Mouse (Mus musculus) limb, embryonic 11.5 days (tissue): ENCODE measurements around the gene Ccl28. TPM values are rescaled to one million over a fixed set of nuclear protein-coding genes. Genes with fewer than 3 reads are reported as not detected.
A peak's percentile ranks its signal among the peaks of the same experiment; 100 is the strongest.
"Not testable (repeated sequence)": the region's sequence is repeated elsewhere in the genome, so short reads cannot be mapped to it uniquely, and the experiment has no call there.

ENCODE experiments used
- ATAC-seq: fragments of 200-750 bp; cut with Nextera tagmentation; 2 replicates; pipeline ENCODE4 v1.8.0; 2017; ENCODE audit warnings: low read depth; ENCODE audit not compliant: insufficient number of reproducible peaks, low FRiP score, low TSS enrichment
- DNase-seq: peaks from one replicate; pipeline ENCODE4 v3.0.0-alpha.2; 2015; ENCODE audit warnings: low spot score
- H3K27ac ChIP-seq: fragments of 300-500 bp; sonication (generic); replicated peaks from 2 replicates; pipeline ENCODE4 v1.5.1; 2014; ENCODE audit warnings: low read depth, mild to moderate bottlenecking, low read length
- H3K27me3 ChIP-seq: fragments of 300-500 bp; sonication (generic); 2 replicates; pipeline ENCODE4 v1.6.1; 2014; ENCODE audit warnings: mild to moderate bottlenecking, low read length, mixed read lengths; ENCODE audit not compliant: control insufficient read depth, insufficient read depth
- H3K36me3 ChIP-seq: fragments of 300-500 bp; sonication (generic); 2 replicates; pipeline ENCODE4 v1.6.1; 2014; ENCODE audit warnings: mild to moderate bottlenecking, low read length, moderate library complexity, mixed read lengths; ENCODE audit not compliant: control insufficient read depth, insufficient read depth
- H3K4me1 ChIP-seq: fragments of 300-500 bp; sonication (generic); 2 replicates; pipeline ENCODE4 v1.6.1; 2014; ENCODE audit warnings: low read length, mixed read lengths; ENCODE audit not compliant: control insufficient read depth, insufficient read depth
- H3K4me2 ChIP-seq: fragments of 300-500 bp; sonication (generic); 2 replicates; pipeline ENCODE4 v1.6.1; 2014; ENCODE audit warnings: low read depth, mild to moderate bottlenecking, moderate library complexity; ENCODE audit not compliant: severe bottlenecking
- H3K4me3 ChIP-seq: fragments of 300-500 bp; sonication (generic); 2 replicates; pipeline ENCODE4 v1.5.1; 2014; ENCODE audit warnings: low read depth, low read length
- H3K9ac ChIP-seq: fragments of 300-500 bp; sonication (generic); 2 replicates; pipeline ENCODE4 v1.6.1; 2014; ENCODE audit warnings: mild to moderate bottlenecking, low read length
- H3K9me3 ChIP-seq: fragments of 300-500 bp; sonication (generic); 2 replicates; pipeline ENCODE4 v1.6.1; 2016; ENCODE audit warnings: low read length; ENCODE audit not compliant: control insufficient read depth
- WGBS: fragments of 180-500 bp; shearing (Covaris S2); extraction: QIAGEN DNeasy Blood & Tissue Kit; methylation state at CpG from one replicate; pipeline ENCODE4 v1.1.7; 2014; 5-methylcytosine and 5-hydroxymethylcytosine counted together
- polyA plus RNA-seq: library from polyadenylated mRNA; unstranded; fragments of >200 nt; fragmentation: Nextera tagmentation; extraction: Ambion mirVana; gene quantifications from 2 replicates; pipeline ENCODE4 v1.2.1, GENCODE M21; 2014

Ccl28 gene
- polyA plus RNA-seq, 1 experiment from 2014 or later, result 0.12 TPM

DNA sequence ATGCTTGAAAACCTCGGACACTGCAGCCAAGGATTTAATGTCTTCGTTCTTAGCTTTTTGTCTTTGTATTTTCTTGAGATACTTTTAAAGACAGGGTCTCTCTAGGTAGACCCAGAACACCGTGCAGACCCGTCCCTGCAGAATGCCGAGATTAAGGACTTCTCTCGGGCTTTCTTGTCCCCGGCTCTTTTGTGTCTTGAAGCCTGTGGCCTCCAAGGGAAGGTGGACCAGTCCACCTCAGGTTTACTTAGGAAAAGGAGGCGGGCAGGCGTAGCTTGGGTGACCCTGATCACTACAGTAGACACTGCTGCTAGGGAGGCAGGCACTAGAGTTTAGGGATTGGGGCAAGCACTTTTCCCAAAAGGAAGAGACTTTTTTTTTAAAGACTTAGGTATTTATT is 19.3 kb upstream of the Ccl28 start:
- H3K4me1 ChIP-seq, H3K27me3 ChIP-seq, H3K4me2 ChIP-seq, DNase-seq, H3K36me3 ChIP-seq, H3K27ac ChIP-seq, H3K4me3 ChIP-seq, H3K9me3 ChIP-seq, H3K9ac ChIP-seq: not testable (repeated sequence)
- peak; percentile 16; the same call in 1 of the 2 replicates for ATAC-seq
- 93% methylated on average over 7 of the region's 9 CpGs for WGBS

GRCm38 (mm10) chr13:119618841-119619240 is 4.8 kb upstream of the Ccl28 start:
- H3K27me3 ChIP-seq, result no peaks in the 10 kb centered on the region
- no peak overlapping the region for H3K27ac ChIP-seq
- no peaks in the 10 kb centered on the region for H3K4me1 ChIP-seq
- no peak overlapping the region for H3K4me2 ChIP-seq
- H3K4me3 ChIP-seq, result no peak overlapping the region
- DNase-seq (no peak), ATAC-seq (no peak)
- no peak overlapping the region for H3K9ac ChIP-seq
- 94% methylated on average over 3 of the region's 3 CpGs for WGBS
- H3K9me3 ChIP-seq, result no peaks in the 10 kb centered on the region; the same call in 1 of the 2 replicates
- H3K36me3 ChIP-seq, result no peaks in the 10 kb centered on the region

DNA sequence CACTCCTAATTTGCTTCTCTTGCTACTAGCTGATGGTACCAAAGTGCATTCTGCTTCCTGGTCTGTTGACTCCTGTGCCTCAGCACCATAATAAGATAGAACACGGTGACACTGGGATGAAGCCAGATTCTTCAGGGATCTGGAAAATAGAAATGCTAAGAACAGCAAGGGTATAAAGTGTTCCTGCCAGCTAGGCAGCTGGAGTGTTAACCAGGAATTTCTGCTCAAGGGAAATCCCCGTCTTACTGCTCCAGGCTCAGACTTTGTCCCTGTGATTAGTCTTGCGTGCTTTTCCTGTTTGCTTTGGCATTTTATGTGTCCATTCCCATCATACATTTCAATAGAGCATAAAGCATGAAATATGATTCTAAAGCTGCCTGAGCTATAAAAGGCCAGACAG is 3.9 kb upstream of the Ccl28 start:
- 83% methylated on average over 3 of the region's 3 CpGs for WGBS
- ATAC-seq, result no peak

GRCm38 (mm10) chr13:119625952-119626351 is 2.3 kb downstream of the Ccl28 start:
- H3K27me3 ChIP-seq, H3K27ac ChIP-seq, H3K4me1 ChIP-seq, DNase-seq, H3K4me3 ChIP-seq, H3K9me3 ChIP-seq, ATAC-seq, H3K9ac ChIP-seq, H3K36me3 ChIP-seq, H3K4me2 ChIP-seq: not testable (repeated sequence)
- 88% methylated on average over 5 of the region's 5 CpGs for WGBS

More for the DNA sequence above, 3.9 kb upstream of the Ccl28 start:
- Histone ChIP-seq H3K27me3 (no peaks in the 10 kb centered on the region), H3K27ac (no peak overlapping the region), H3K4me2 (no peak overlapping the region), H3K9me3 (no peaks in the 10 kb centered on the region; the same call in 1 of the 2 replicates), H3K4me3 (no peak overlapping the region), H3K36me3 (no peaks in the 10 kb centered on the region), H3K4me1 (no peaks in the 10 kb centered on the region), H3K9ac (no peak overlapping the region)
- no peak for DNase-seq

DNA sequence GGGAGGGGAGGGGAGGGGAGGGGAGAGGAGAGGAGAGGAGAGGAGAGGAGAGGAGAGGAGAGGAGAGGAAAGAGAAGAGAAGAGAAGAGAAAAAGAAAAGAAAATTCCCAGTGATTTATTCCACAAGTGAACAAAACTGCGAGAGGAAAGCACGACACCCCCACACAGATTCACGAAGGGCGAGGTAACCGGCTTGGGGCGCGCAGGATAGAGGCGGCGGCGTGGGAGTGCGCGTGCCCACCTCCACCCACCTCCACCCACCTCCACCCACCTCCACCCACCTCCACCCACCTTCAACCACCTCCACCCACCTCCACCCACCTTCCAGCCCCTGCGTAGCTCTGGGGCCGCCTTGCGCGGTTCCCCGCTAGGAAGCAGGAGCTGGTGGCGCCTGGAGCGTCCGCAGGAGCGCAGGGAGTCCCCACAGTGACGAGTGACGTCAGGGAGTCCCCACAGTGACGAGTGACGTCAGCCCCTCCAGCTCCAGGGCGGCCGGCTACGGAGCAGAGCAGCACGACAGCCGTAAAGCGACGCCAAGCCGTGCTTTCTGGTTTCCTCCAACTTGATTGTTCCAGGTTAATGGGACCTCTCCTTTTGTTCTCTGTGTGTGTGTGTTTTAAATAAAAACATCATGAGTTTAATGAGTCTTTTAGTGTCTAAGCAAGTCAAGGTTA is 8.0 kb downstream of the Ccl28 start:
- Histone ChIP-seq H3K4me1 (no peaks in the 10 kb centered on the region), H3K36me3 (no peaks in the 10 kb centered on the region), H3K4me3 (peak overlapping the region; percentile 50), H3K9ac (peak overlapping the region; percentile 43), H3K4me2 (peak overlapping the region; percentile 42; the same call in 1 of the 2 replicates), H3K9me3 (no peaks in the 10 kb centered on the region), H3K27me3 (no peaks in the 10 kb centered on the region), H3K27ac (no peak overlapping the region)
- 12% methylated on average over 33 of the region's 33 CpGs for WGBS
- ATAC-seq, result peak; percentile 93
- DNase-seq, result peak; percentile 92

DNA sequence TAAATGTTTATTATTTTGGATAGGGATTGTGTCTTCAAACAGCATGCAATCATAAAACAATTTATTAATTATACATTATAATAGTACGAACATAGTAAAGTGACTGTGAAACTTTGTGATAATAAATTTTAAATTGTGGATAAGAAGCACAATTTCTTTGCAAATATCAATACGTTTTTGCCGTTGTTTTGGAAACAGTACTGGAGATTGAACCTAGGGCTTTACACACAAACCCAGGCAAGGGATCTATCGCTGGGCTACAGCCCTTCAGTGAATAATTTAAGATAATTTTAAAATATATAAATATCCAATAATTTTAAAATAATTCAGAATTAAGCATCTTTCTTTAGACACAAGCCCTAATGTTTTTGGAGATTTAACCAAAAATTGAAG is 8.5 kb downstream of the Ccl28 start:
- Histone ChIP-seq H3K9ac (no peak overlapping the region), H3K9me3 (no peaks in the 10 kb centered on the region), H3K36me3 (no peaks in the 10 kb centered on the region), H3K27ac (no peak overlapping the region), H3K4me2 (no peak overlapping the region), H3K4me3 (no peak overlapping the region), H3K27me3 (no peaks in the 10 kb centered on the region), H3K4me1 (no peaks in the 10 kb centered on the region)
- 83% methylated on average over 4 of the region's 4 CpGs for WGBS
- DNase-seq, result no peak
- ATAC-seq, result no peak

DNA sequence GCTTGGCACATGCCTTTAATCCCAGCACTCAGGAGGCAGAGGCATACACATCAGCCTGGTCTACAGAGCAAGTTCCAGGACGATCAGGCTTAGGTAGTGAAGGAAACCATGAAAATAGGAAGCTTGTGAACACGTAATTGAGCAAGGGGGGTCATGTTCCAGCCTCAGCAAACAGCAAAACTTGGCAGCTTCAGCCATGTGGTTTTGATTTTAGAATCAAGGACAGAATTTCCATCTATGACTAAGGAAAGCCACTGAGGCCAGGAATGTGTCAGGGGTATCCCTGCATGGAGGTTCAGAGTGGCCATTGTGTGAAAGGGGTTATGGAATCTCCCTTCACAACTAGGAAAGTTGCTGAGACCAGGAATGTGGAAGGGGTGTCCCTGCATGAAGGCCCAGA is 11.9 kb downstream of the Ccl28 start:
- H3K9ac ChIP-seq, result no peak overlapping the region
- 26% methylated on average over 2 of the region's 2 CpGs for WGBS
- no peaks in the 10 kb centered on the region for H3K9me3 ChIP-seq
- no peaks in the 10 kb centered on the region for H3K36me3 ChIP-seq
- H3K4me2 ChIP-seq, result no peak overlapping the region
- ATAC-seq (no peak), DNase-seq (no peak)
- no peaks in the 10 kb centered on the region for H3K4me1 ChIP-seq
- H3K27me3 ChIP-seq, result no peaks in the 10 kb centered on the region
- no peak overlapping the region for H3K4me3 ChIP-seq
- no peak overlapping the region for H3K27ac ChIP-seq

- DNase-seq (no peak), ATAC-seq (no peak)
- Histone ChIP-seq H3K27ac (no peak overlapping the region), H3K9me3 (no peaks in the 10 kb centered on the region), H3K27me3 (no peaks in the 10 kb centered on the region), H3K36me3 (no peaks in the 10 kb centered on the region), H3K9ac (no peak overlapping the region), H3K4me1 (no peaks in the 10 kb centered on the region), H3K4me2 (no peak overlapping the region), H3K4me3 (no peak overlapping the region)
- 83% methylated on average over 4 of the region's 4 CpGs for WGBS
Observed at GRCm38 (mm10) chr13:119637837-119638236, 14.2 kb downstream of the Ccl28 start.

DNA sequence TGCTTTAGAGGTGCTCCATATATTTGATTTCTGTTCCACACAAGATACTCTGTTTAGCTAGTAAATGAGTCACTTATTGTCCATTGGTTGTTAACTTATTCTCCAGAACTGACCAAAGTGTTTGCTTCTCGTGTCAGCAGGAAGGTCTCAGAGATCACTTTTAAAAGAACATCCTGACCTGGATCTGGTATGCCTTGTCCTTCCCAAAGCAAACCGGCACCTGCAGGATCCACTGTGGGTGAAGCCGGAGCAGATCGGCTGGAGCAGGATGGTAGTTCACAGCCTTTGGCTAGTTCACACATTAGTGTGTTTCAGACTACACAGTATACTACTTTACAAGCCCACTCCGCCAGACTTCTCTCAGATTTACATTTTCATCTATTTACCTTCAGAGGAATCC is 14.8 kb downstream of the Ccl28 start:
- 84% methylated on average over 5 of the region's 5 CpGs for WGBS
- no peak overlapping the region for H3K27ac ChIP-seq
- H3K9me3 ChIP-seq, result no peaks in the 10 kb centered on the region
- DNase-seq (no peak), ATAC-seq (no peak)
- H3K4me3 ChIP-seq, result no peak overlapping the region
- H3K36me3 ChIP-seq, result no peaks in the 10 kb centered on the region
- H3K9ac ChIP-seq, result no peak overlapping the region
- no peaks in the 10 kb centered on the region for H3K4me1 ChIP-seq
- H3K4me2 ChIP-seq, result no peak overlapping the region
- no peaks in the 10 kb centered on the region for H3K27me3 ChIP-seq
